Comparison of ENCODE assay signal across 20 mouse cellular contexts in genomic region chr9:83239097-83239496, GRCm38 (mm10).
A peak's percentile ranks its signal among the peaks of the same experiment; 100 is the strongest.
DNase-seq lines count a peak whose midpoint lies in the region; ATAC-seq and TF ChIP-seq lines count a peak whose summit lies in the region.
"Had no signal": no experiment of that assay in that cellular context is flagged by ENCODE, and none has a peak within 500 bp of the region (broad histone marks: within the 10 kb centered on the region; RNA-seq: fewer than 3 reads in every experiment).

No protein-coding gene starts in this region.

- no peak overlapping the region for H3K9ac ChIP-seq in liver, postnatal 0 days (replicated peaks)
- no peak overlapping the region for H3K9ac ChIP-seq in liver, embryonic 11.5 days (ENCODE audit: low read depth, low read length)
- H3K9ac ChIP-seq: forebrain, embryonic 12.5 days; liver, embryonic 15.5 days; neural tube, embryonic 13.5 days had no signal

- peaks cover 2% of the 10 kb centered on the region; the same call in 1 of the 2 replicates for H3K9me3 ChIP-seq in liver, postnatal 0 days (ENCODE audit: low read length)
- no peaks in the 10 kb centered on the region; the same call in 1 of the 2 replicates for H3K9me3 ChIP-seq in liver, embryonic 11.5 days (ENCODE audit: control insufficient read depth, low read length)
- H3K9me3 ChIP-seq: forebrain, embryonic 12.5 days; liver, embryonic 15.5 days; neural tube, embryonic 13.5 days had no signal

- 75% methylated on average over 10 of the region's 10 CpGs for WGBS in liver, postnatal 0 days (ENCODE audit: insufficient replicate concordance)
- 75% methylated on average over 10 of the region's 10 CpGs for WGBS in liver, embryonic 11.5 days

- no peak for ATAC-seq in CD4-positive, CD25-positive, alpha-beta regulatory T cell, adult 4 months
- ATAC-seq in liver, postnatal 0 days: no peak
- ATAC-seq in liver, embryonic 11.5 days (replicated peaks; ENCODE audit: low FRiP score): no peak
- ATAC-seq in Patski: no peak
- no peak for ATAC-seq in erythroblast, adult 5-6 weeks (replicated peaks; ENCODE audit: low FRiP score, poor library complexity, severe bottlenecking)
- ATAC-seq in megakaryocyte progenitor cell, adult 5-6 weeks (replicated peaks; ENCODE audit: poor library complexity): no peak
- ATAC-seq: lung, postnatal 0 days had no signal

- CTCF ChIA-PET in Patski (lab: Charles Lee): interaction anchor here (1.2 kb wide), 1 partner anchor 14 kb away, joined by 3 read pairs; no protein-coding TSS in a partner anchor

- no peaks in the 10 kb centered on the region for H3K27me3 ChIP-seq in liver, postnatal 0 days (ENCODE audit: insufficient read depth, low read length)
- no peaks in the 10 kb centered on the region for H3K27me3 ChIP-seq in liver, embryonic 11.5 days (replicated peaks; ENCODE audit: control insufficient read depth, insufficient read depth, low read length)
- no peaks in the 10 kb centered on the region for H3K27me3 ChIP-seq in Patski
- H3K27me3 ChIP-seq: forebrain, embryonic 12.5 days; liver, embryonic 15.5 days; neural tube, embryonic 13.5 days had no signal

- peaks cover 3% of the 10 kb centered on the region; the same call in 1 of the 2 replicates for H3K36me3 ChIP-seq in liver, postnatal 0 days (replicated peaks; ENCODE audit: insufficient read depth, low read length)
- H3K36me3 ChIP-seq in liver, embryonic 11.5 days (ENCODE audit: control insufficient read depth, insufficient read depth, low read length): no peaks in the 10 kb centered on the region
- H3K36me3 ChIP-seq: forebrain, embryonic 12.5 days; neural tube, embryonic 13.5 days had no signal

- TF ChIP-seq EP300 in liver, postnatal 0 days (IDR thresholded peaks at IDR 0.05; ENCODE audit: low read depth): no peak

- no peak overlapping the region for H3K4me3 ChIP-seq in liver, postnatal 0 days (ENCODE audit: low read depth, low read length)
- no peak overlapping the region for H3K4me3 ChIP-seq in liver, embryonic 11.5 days (ENCODE audit: low read depth, low read length)
- H3K4me3 ChIP-seq: forebrain, embryonic 12.5 days; liver, embryonic 15.5 days; neural tube, embryonic 13.5 days had no signal

- H3K4me1 ChIP-seq in liver, postnatal 0 days (ENCODE audit: insufficient read depth): no peaks in the 10 kb centered on the region
- no peaks in the 10 kb centered on the region for H3K4me1 ChIP-seq in liver, embryonic 11.5 days (replicated peaks; ENCODE audit: control insufficient read depth, insufficient read depth, low read length)
- H3K4me1 ChIP-seq: forebrain, embryonic 12.5 days; liver, embryonic 15.5 days; neural tube, embryonic 13.5 days had no signal

- H3K4me2 ChIP-seq in liver, postnatal 0 days (ENCODE audit: low read depth, low read length): no peak overlapping the region
- no peak overlapping the region for H3K4me2 ChIP-seq in liver, embryonic 11.5 days
- H3K4me2 ChIP-seq: forebrain, embryonic 12.5 days; liver, embryonic 15.5 days; neural tube, embryonic 13.5 days had no signal

- in situ Hi-C loops in Patski (cut with MboI; ENCODE audit: low pct_unique_long_range_greater_than_20kb): no loop called here

- H3K27ac ChIP-seq in liver, postnatal 0 days (ENCODE audit: low read depth): no peak overlapping the region
- no peak overlapping the region for H3K27ac ChIP-seq in liver, embryonic 11.5 days (ENCODE audit: low read depth, low read length)
- H3K27ac ChIP-seq: forebrain, embryonic 12.5 days; liver, embryonic 15.5 days; neural tube, embryonic 13.5 days had no signal

- DNase-seq in CD4-positive, CD25-positive, alpha-beta regulatory T cell, adult 2 months (ENCODE audit: low read depth, low spot score): peak; percentile 1
- no peak for DNase-seq in liver, postnatal 0 days
- no peak for DNase-seq in liver, embryonic 11.5 days (ENCODE audit: low spot score)
- DNase-seq in Patski (ENCODE audit: low read depth, low spot score): no peak
- DNase-seq in heart, adult 11 months: no peak
- DNase-seq: adrenal gland, adult 2 months; cerebellum, adult 2 months; cerebellum, postnatal 36 days; gastrocnemius, postnatal 14 days; kidney, adult 9 months; kidney, postnatal 25 days; midbrain, embryonic 14.5 days; right cerebral cortex, adult 18-20 months had no signal

- peak; percentile 21; the same call in 1 of the 2 replicates for TF ChIP-seq CTCF in liver, postnatal 0 days (IDR thresholded peaks at IDR 0.05; ENCODE audit: low read depth)
- peak; percentile 22 for TF ChIP-seq CTCF in Patski (IDR thresholded peaks at IDR 0.05)

- POLR2A ChIA-PET in Patski (lab: Charles Lee): no interaction called here
